Mouse (Mus musculus) frontal cortex, postnatal 25 days (tissue): ENCODE results near the gene Map3k19.

Experiments used
- DNase-seq, 2 experiments: peaks; one replicate each; pipeline ENCODE4 v3.0.0; 2022; ENCODE audit warnings: low spot score in 2 of 2

Gene Map3k19

DNA sequence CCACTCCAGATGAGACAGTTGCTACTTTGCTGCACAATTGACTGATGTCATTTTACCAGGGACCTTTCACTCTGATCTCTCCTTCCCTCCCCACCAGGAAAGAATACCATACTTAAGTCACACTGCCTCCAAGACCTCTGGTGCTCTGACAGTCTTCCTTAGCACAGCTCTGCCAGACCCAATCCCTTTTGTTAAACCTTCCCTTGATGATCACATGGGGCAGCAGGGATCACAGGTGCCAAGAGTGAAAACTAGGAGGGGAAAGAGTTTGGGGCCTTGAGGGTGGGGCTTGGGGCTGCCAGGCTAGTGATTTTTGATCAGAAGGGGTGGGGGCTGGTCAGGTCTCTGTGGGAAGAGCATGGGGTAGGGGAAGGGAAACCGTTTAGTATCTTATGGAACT, 58.1 kb downstream of the Map3k19 start:
- no peak for DNase-seq

GRCm38 (mm10) chr1:127796341-127796740, 58.5 kb downstream of the Map3k19 start:
- DNase-seq: no peak

GRCm38 (mm10) chr1:127795087-127795769, 59.6 kb downstream of the Map3k19 start:
- DNase-seq: no peak

- DNase-seq: no peak
These were observed 61.4 kb downstream of the Map3k19 start for GRCm38 (mm10) chr1:127793459-127793858.

GRCm38 (mm10) chr1:127788943-127789342, 65.9 kb downstream of the Map3k19 start:
- no peak for DNase-seq

- DNase-seq: no peak
These were observed 68.9 kb downstream of the Map3k19 start for GRCm38 (mm10) chr1:127785882-127786281.

- DNase-seq: no peak
These were observed 71.0 kb downstream of the Map3k19 start for GRCm38 (mm10) chr1:127783862-127784261.

DNA sequence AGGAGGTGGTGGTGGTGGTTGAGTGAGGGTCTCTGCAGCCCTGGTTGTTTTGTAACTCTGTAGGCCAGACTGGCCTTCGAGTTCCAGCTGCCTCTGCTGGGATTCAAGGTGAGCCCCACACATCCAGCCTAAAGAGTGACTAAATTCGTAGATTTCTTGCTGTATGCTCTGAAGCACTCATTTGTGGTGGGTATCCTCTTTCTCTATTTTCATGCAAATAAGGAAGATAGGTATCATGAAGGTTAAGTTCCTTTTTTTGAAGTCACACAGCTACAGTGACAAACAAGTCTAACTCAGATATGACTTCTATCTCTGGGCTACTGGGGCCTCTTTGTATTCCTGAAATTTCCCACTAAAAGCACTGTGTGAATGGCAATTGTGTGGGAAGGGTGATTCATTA, 74.0 kb downstream of the Map3k19 start:
- no peak for DNase-seq

DNA sequence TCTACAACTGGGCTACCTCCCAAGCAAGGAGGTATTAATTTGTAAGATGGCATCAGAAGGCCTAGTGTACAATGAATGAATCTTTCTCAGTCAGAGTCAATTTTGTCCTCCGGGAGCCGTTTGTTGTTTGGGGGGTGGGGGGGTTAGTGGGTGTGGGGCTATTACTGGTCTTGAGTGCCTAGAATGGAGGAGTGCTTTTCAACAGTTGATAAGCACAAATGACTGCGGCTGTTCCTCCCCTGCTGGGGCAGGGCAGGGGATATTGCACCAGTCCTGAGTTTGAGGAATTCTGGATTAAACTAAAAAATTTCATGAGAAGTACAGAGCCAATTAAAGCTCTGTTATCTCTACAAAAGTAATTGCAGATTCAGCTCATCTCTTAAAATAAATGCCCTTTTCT, 74.7 kb downstream of the Map3k19 start:
- DNase-seq: no peak

- DNase-seq: no peak
These were observed 76.2 kb downstream of the Map3k19 start for GRCm38 (mm10) chr1:127778611-127779010.

GRCm38 (mm10) chr1:127776246-127776645, 78.6 kb downstream of the Map3k19 start:
- no peak for DNase-seq

DNA sequence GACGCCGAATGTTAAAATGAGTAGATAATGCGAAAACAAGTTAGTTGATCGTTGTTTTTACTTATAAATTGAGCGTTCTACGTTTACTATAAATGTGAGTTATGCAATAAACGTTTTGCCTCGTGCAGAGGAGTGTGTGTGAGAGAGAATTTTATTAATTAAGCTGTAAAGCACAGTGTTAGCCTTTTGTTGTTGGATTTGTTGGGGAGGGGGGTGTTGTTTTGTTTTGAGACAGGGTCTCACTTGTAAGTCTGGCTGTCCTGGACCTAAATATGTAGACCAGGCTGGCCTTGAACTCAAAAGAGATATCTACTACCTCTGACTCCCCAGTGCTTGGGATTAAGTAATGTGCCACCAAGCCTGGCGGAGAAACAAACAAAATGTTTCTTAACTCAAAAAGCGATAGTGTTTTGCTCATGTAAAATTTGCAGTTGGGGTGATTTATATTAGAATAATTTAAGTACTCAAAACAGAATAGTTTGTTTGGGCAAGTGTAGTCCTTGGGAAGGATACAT, 79.6 kb downstream of the Map3k19 start:
- DNase-seq: no peak

GRCm38 (mm10) chr1:127774501-127774880, 80.3 kb downstream of the Map3k19 start:
- DNase-seq: peak in 1 of 2 experiments; percentile 62

- DNase-seq: peak; percentile 95 to 98
These were observed 80.9 kb downstream of the Map3k19 start, which contains the start of gene Ccnt2 for GRCm38 (mm10) chr1:127773803-127774500. Gene Ccnt2 (plus strand): TSS chr1:127774164.

DNA sequence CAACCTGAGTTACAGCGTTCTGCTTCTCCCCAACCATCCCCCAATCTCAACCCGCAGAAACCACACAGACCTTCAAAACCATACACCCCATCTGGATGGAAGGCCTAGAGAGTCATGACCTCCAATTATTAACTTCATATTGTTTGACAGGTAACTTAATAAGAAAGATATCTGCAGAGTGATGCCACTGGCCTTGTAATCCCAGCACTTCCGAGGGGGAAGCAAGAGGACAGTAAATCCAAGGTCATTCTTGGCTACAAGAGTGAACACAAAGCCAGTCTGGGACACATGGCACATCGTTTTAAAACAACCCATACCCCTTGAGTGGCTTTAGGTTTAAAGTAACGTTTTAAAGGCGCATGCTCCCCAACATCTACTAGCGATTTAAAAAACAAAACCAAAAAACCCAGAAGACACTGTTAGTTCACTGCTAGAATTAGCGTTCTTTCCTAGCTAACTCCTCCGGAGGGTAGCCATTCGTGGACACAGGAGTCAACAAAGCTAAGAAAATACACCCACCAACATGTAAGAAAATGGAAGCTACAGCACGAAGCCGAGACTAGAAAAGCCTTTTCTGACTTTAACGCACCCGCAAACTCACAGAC, 81.5 kb downstream of the Map3k19 start:
- no peak for DNase-seq

DNA sequence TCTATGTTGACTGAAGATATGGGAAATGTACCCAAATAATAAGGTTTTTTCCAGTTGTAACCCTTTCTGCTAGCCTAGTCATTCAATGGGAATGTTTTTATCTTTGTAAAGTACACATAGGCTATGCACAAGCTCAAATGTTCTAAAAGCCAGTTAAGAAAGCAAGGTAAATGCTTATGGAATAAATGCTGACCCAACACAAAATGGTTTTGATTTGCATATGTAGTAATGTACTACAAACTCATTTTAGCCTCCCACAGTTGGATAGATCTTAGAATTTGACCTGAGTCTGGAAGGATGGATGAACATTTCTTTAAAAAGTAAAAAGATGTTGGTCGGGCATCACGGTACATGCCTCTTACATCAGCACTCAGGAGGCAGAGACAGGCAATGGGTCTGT, 88.1 kb downstream of the Map3k19 start:
- DNase-seq: no peak

GRCm38 (mm10) chr1:127765468-127765867, 89.4 kb downstream of the Map3k19 start:
- no peak for DNase-seq
